Mouse (Mus musculus): Measurements from ENCODE around the gene Bcl2l15. TPM values are rescaled to one million over a fixed set of nuclear protein-coding genes. Genes with fewer than 3 reads are reported as not detected.
"Not testable (repeated sequence)": the region's sequence is repeated elsewhere in the genome, so short reads cannot be mapped to it uniquely, and the experiment has no call there.

Gene Bcl2l15
- total RNA-seq (2021), result under 1 TPM in 1 of 2 experiments, not detected in 1; 0.32 TPM

DNA sequence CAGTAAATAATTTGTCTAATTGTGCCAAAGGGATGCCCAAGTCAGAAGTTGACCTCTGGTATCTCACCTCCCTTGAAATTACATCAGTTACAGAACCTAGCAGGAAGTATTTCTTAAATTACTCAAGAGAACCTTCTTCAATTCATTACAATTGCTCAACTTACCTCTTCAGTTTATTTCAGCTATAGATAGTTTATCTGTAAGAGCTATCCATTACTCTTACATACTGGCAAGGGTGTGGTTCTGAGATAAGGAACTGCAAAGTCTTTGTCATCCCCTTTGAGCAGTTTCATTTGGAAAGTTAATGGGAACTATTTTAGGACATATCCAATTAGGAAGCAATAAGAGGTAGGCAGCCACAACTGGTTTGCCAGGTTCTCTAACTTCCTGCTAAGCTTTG, at the start of gene Bcl2l15:
Gene Bcl2l15, plus strand, starts transcription at position 176 of the 400 bp plus-strand sequence.
- no peak for DNase-seq
- intact Hi-C loops (cut with DNase I), result loop anchor here (5.0 kb wide), 1 partner anchor 55 kb away; no protein-coding TSS in a partner anchor

GRCm38 (mm10) chr3:103782844-103783609, 49.4 kb upstream of the Bcl2l15 start:
- no peak for DNase-seq
- intact Hi-C loops (cut with DNase I), result no loop called here

- intact Hi-C loops (cut with DNase I), result no loop called here
- DNase-seq, result no peak
These were observed 45.2 kb upstream of the Bcl2l15 start for GRCm38 (mm10) chr3:103787225-103787624.

DNA sequence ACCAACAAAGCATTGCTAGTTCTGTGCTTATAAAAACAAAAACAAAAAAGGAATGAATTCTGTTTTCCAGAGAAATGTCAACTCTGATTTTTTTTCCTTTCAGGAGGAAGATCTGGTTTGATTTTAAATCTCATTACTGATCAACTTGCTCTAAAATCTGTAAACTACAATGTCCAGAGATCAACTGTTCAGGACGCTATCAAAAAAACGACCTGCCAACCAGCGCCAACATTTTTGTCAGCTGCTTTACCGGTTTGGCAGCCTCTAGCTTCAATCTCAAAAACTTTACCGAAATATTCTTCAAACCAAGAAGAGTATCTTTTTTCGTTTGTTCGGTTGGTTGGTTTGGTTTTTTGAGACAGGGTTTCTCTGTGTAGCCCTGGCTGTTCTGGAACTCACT, 43.3 kb upstream of the Bcl2l15 start:
- no peak for DNase-seq
- intact Hi-C loops (cut with DNase I), result no loop called here

GRCm38 (mm10) chr3:103789891-103790345, 42.5 kb upstream of the Bcl2l15 start:
- intact Hi-C loops (cut with DNase I), result no loop called here
- DNase-seq, result peak; percentile 53 to 57

GRCm38 (mm10) chr3:103790346-103791145, 41.9 kb upstream of the Bcl2l15 start:
- DNase-seq, result peak; percentile 42 to 64
- intact Hi-C loops (cut with DNase I), result loop anchor here (1.0 kb wide), 1 partner anchor 19 kb away; the partner anchor contains the start of genes Ap4b1, Dclre1b and Gm43064

GRCm38 (mm10) chr3:103791230-103792110, 40.9 kb upstream of the Bcl2l15 start, which contains the start of gene Hipk1:
TSS of gene Hipk1 (minus strand) at chr3:103791563.
- peak; percentile 95 to 96 for DNase-seq
- intact Hi-C loops (cut with DNase I), result loop anchor here (1.0 kb wide), 1 partner anchor 18 kb away; the partner anchor contains the start of genes Ap4b1, Dclre1b and Gm43064

- intact Hi-C loops (cut with DNase I); DNase-seq: not testable (repeated sequence)
These were observed 40.3 kb upstream of the Bcl2l15 start for GRCm38 (mm10) chr3:103792111-103792406.

GRCm38 (mm10) chr3:103792566-103792965, 39.8 kb upstream of the Bcl2l15 start:
- DNase-seq, result no peak
- intact Hi-C loops (cut with DNase I), result no loop called here

DNA sequence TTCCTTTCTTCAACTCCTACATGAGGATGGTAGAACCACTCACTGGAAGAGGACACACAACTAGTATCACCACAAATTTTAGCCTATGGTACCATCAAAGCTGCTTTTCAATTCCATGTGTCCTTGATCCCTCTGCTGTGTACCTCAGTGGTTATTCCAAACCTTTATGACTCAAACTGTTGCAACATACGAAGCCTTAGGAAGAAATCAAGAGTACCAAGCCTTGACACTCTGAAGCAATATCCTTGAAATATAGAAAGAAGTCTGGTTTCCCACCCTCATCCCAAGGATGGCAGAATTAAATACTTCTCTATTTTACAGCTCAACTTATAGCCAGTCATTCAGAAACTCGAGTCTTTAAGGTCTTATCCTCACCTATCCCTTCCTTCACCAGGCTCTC, 36.0 kb upstream of the Bcl2l15 start:
- intact Hi-C loops (cut with DNase I), result no loop called here
- no peak for DNase-seq

- intact Hi-C loops (cut with DNase I), result no loop called here
These were observed 32.9 kb upstream of the Bcl2l15 start for GRCm38 (mm10) chr3:103799507-103799906.

DNA sequence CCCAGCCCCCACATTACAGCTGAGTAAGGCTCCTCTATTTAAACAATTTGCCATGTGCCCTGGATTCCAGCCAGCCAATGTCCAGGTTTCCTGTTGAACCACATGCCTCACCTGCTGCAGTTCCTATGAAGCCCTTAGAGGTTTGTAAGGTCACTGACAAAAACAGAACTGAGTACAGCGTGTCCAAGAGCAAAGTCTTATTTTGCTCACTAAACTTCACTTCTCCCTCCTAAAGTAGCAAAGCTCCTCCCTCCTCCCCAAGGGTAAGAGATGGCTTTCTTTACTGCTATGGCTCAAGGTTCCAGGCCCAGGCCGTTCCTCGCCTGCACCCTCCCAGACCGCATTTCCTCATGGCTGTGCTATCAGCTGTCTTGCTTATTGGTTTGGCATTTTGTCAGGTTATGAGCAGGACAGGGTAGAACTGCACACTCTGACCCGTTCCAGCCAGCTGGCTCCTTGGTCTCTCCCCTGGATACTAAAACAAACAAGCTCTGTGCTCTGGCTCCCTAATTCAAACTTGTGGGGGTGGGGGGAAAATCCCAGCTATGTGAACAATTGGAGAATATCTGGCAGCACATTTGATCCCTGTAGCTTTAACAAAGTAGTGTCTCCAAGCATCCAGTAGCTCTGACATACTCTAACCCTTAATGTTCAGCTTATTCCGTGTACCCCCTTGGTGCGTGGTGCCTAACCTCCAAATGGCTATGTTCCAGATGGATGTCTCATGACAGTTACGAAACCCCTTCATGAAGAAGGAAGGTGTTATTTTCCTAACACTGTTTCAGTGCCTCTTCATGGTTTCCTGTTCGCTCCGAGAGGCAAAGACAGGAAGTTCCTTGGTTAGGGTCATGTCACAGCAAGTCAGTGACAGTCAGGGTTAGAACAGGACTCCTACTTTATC, 30.5 kb upstream of the Bcl2l15 start:
- peak; percentile 91 for DNase-seq
- intact Hi-C loops (cut with DNase I), result no loop called here

More at GRCm38 (mm10) chr3:103799507-103799906, 32.9 kb upstream of the Bcl2l15 start:
- no peak for DNase-seq

- intact Hi-C loops (cut with DNase I), result no loop called here
- DNase-seq, result peak in 1 of 2 experiments; percentile 23
These were observed 29.5 kb upstream of the Bcl2l15 start for GRCm38 (mm10) chr3:103802861-103803260.

GRCm38 (mm10) chr3:103805671-103806070, 26.7 kb upstream of the Bcl2l15 start:
- intact Hi-C loops (cut with DNase I), result loop anchor here (5.0 kb wide), 1 partner anchor 33 kb away; no protein-coding TSS in a partner anchor
- no peak for DNase-seq

GRCm38 (mm10) chr3:103808891-103809798, 23.3 kb upstream of the Bcl2l15 start, which contains the start of the genes Dclre1b, Ap4b1 and Gm43064:
TSS of gene Dclre1b (minus strand) at chr3:103809444.
TSS of gene Ap4b1 (plus strand) at chr3:103809520.
TSS of gene Gm43064 (plus strand) at chr3:103809573.
- intact Hi-C loops (cut with DNase I), result loop anchor here (1.0 to 5.0 kb wide), 2 partner anchors 18 to 37 kb away; partner anchors contain the start of gene Hipk1
- peak; percentile 93 to 94 for DNase-seq

DNA sequence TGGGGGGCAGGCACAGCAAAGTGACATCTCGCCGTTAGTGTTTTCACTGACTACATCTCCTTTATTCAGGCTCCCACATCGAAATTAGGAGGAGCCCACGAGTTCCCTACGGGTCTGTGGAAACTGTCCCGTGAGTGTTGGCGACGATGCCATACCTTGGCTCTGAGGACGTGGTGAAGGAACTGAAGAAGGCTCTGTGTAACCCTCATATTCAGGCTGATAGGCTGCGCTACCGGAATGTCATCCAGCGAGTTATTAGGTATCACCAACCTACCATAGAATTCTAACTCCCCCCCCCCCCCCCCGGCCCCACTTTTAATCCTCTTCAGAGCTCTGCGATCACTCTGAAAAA, 22.6 kb upstream of the Bcl2l15 start:
- no peak for DNase-seq
- intact Hi-C loops (cut with DNase I), result loop anchor here (1.0 to 5.0 kb wide), 3 partner anchors 18 to 71 kb away; partner anchors contain the start of genes Gm10964, Hipk1 and Olfml3

DNA sequence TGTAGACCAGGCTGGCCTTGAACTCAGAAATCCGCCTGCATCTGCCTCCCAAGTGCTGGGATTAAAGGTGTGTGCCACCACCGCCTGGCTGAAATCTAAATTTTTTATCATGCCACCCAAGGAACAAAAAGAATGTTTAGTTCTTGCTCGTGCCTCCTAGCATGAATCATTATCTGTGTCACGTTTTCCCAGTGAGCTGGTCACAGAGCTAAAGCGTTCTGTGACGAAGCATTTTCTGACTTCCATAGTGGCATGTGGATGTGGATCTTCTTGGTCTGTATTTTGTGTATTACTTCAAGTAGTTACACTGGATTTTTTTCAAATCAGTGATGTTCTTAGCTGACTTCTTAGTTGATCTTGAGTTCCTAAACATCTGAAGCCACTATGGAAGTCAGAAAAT, 21.4 kb upstream of the Bcl2l15 start:
- intact Hi-C loops (cut with DNase I), result loop anchor here (2.0 kb wide), 1 partner anchor 72 kb away; the partner anchor contains the start of genes Gm10964 and Olfml3
- DNase-seq, result no peak

DNA sequence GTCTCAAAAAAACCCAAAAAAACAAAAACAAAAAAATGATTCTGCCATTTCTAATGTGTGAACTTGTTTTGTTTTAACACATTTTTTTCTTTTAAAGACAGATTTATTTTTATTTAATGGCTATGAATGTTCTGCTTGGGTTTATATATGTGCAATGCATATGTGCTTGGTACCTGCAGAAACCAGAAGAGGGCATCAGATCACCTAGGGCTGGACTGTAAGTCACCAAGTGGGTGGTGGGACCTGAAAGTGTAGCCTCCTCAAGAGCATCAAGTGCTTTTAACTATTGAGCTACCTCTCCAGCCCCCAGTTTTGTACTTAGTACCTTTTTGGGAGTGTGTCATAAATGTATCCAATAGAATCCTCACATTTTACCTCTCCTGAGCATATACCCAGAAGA, 4.9 kb upstream of the Bcl2l15 start:
- DNase-seq, result no peak
- intact Hi-C loops (cut with DNase I), result no loop called here
